Mouse (Mus musculus): ENCODE results near the gene Pik3ap1.

DNA sequence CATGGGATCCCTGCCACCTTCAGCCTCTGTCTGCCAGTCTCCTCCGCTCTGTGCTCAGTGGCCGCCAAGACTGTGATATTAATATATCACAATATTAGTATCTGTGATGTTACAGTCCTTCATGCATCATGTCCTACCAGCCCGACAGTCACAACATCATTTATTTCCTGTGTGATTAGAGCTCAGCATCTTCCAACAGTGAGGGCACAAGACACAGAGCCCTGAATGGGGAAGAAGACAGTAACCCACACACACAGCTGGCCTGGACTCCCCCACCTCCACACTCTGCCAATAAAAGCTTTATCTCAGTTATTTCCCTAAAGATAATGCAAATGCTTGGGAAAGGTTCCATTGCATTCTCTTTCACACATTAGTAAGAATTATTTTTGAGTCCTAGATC is 35.3 kb downstream of the Pik3ap1 start:
- TF ChIP-seq CTCF (IDR thresholded peaks at IDR 0.05; ENCODE audit: borderline replicate concordance, insufficient read depth, low read length) (no peak), POLR2A (IDR thresholded peaks at IDR 0.05; ENCODE audit: low read depth, low read length) (no peak)
